Mouse (Mus musculus) hindbrain, postnatal 0 days (tissue): ENCODE results near the gene Slc25a10. TPM values are rescaled to one million over a fixed set of nuclear protein-coding genes. Genes with fewer than 3 reads are reported as not detected.

Source experiments
- ATAC-seq: fragments of 200-750 bp; cut with Nextera tagmentation; 2 replicates; pipeline ENCODE4 v1.8.0; 2017; ENCODE audit warnings: mild to moderate bottlenecking, moderate TSS enrichment, moderate library complexity
- DNase-seq: peaks from one replicate; pipeline ENCODE4 v3.0.0-alpha.2; 2015; ENCODE audit warnings: low spot score
- H3K27ac ChIP-seq: fragments of 300-500 bp; sonication (generic); 2 replicates; pipeline ENCODE4 v1.5.1; 2014; ENCODE audit warnings: mild to moderate bottlenecking
- H3K27me3 ChIP-seq: fragments of 300-500 bp; sonication (generic); 2 replicates; pipeline ENCODE4 v1.6.1; 2014; ENCODE audit warnings: low read length, mixed read lengths; ENCODE audit not compliant: insufficient read depth
- H3K36me3 ChIP-seq: fragments of 300-500 bp; sonication (generic); 2 replicates; pipeline ENCODE4 v1.6.1; 2014; ENCODE audit warnings: low read length, mixed read lengths; ENCODE audit not compliant: insufficient read depth
- H3K4me1 ChIP-seq: fragments of 300-500 bp; sonication (generic); 2 replicates; pipeline ENCODE4 v1.6.1; 2014; ENCODE audit warnings: antibody characterized with exemption, low read length, mixed read lengths; ENCODE audit not compliant: insufficient read depth
- H3K4me2 ChIP-seq: fragments of 300-500 bp; sonication (generic); 2 replicates; pipeline ENCODE4 v1.6.1; 2014; ENCODE audit warnings: low read depth, mild to moderate bottlenecking, low read length, moderate library complexity, mixed read lengths
- H3K4me3 ChIP-seq: fragments of 300-500 bp; sonication (generic); 2 replicates; pipeline ENCODE4 v1.5.1; 2014; ENCODE audit warnings: low read length
- H3K9ac ChIP-seq: fragments of 300-500 bp; sonication (generic); replicated peaks from 2 replicates; pipeline ENCODE4 v1.6.1; 2014; ENCODE audit warnings: mild to moderate bottlenecking, low read length, moderate library complexity, mixed read lengths
- H3K9me3 ChIP-seq: fragments of 300-500 bp; sonication (generic); 2 replicates; pipeline ENCODE4 v1.6.1; 2016; ENCODE audit warnings: low read length, mixed read lengths
- CTCF ChIP-seq: IDR thresholded peaks from 2 replicates; pipeline ENCODE4 v1.5.1; 2016; ENCODE audit warnings: antibody characterized with exemption, control low read depth, low read depth
- WGBS: fragments of 180-500 bp; shearing (Covaris S2); extraction: QIAGEN DNeasy Blood & Tissue Kit; methylation state at CpG from one replicate; pipeline ENCODE4 v1.1.7; 2014; 5-methylcytosine and 5-hydroxymethylcytosine counted together
- polyA plus RNA-seq: library from polyadenylated mRNA; unstranded; fragments of >200 nt; fragmentation: Nextera tagmentation; extraction: Ambion mirVana; gene quantifications from 2 replicates; pipeline ENCODE4 v1.2.1, GENCODE M21; 2015
- total RNA-seq: library from RNA; depleted of rRNA; stranded (reverse); fragments of >200 nt; gene quantifications from 2 replicates; pipeline ENCODE4 v1.2.3, GENCODE M21; 2014

Slc25a10 gene
- total and polyA plus RNA-seq, 2 experiments from 2014 or later, result 28.8 to 52.5 TPM

DNA sequence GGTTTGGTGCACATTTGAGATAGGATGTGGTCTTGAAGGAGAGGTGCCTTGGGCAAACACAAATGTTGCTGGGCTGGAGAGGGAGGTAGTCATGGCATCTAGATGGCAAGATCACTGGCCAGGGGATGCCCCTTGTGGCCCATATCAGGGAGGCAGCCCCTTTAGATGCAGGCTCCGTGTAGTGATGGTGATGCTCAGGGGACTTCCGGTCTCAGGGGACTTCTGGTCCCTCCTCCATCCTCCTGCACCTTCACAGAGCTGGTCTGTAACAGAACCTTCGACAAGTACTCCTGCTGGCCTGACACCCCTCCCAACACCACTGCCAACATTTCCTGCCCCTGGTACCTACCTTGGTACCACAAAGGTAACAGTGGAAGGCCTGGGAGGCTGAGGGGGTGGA is 44.2 kb downstream of the Slc25a10 start:
- Histone ChIP-seq H3K9ac (no peak overlapping the region), H3K36me3 (no peaks in the 10 kb centered on the region), H3K27me3 (peaks cover 23% of the 10 kb centered on the region), H3K27ac (no peak overlapping the region), H3K4me3 (no peak overlapping the region), H3K4me2 (no peak overlapping the region), H3K9me3 (no peaks in the 10 kb centered on the region), H3K4me1 (peaks cover 29% of the 10 kb centered on the region)
- TF ChIP-seq CTCF, result no peak
- WGBS, result 73% methylated on average over 3 of the region's 3 CpGs
- DNase-seq (no peak), ATAC-seq (no peak)

DNA sequence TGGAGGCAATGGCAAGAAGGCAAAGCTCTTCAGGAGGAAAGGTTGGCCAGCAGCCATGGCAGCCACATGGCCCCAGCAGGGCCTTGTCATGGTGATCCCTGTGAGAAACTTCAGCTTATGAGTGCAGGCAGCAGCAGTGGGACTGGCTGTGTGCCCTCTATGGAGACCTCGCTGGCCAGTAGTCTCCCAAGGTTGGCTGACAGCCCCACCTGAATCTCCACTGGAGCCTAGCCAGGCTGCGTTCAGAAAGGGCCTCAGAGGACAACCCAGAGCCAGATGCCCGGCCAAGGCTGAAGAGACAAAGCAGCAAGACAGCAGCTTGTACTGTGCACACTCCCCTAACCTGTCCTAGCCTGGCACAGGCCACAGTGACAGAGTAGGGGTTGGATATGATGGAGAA is 46.8 kb downstream of the Slc25a10 start:
- no peak overlapping the region for H3K9ac ChIP-seq
- no peak for TF ChIP-seq CTCF
- H3K9me3 ChIP-seq, result no peaks in the 10 kb centered on the region
- H3K27ac ChIP-seq, result peak overlapping the region; percentile 76
- H3K27me3 ChIP-seq, result 0 out of 2 replicates have a peak, but pooled peaks cover under 1% of the 10 kb centered on the region
- no peak overlapping the region for H3K4me2 ChIP-seq
- DNase-seq (peak; percentile 82), ATAC-seq (peak; percentile 62)
- H3K4me3 ChIP-seq, result no peak overlapping the region
- H3K36me3 ChIP-seq, result peaks cover 13% of the 10 kb centered on the region; the same call in 1 of the 2 replicates
- peaks cover 22% of the 10 kb centered on the region for H3K4me1 ChIP-seq
- WGBS, result 36% methylated on average over 3 of the region's 3 CpGs

DNA sequence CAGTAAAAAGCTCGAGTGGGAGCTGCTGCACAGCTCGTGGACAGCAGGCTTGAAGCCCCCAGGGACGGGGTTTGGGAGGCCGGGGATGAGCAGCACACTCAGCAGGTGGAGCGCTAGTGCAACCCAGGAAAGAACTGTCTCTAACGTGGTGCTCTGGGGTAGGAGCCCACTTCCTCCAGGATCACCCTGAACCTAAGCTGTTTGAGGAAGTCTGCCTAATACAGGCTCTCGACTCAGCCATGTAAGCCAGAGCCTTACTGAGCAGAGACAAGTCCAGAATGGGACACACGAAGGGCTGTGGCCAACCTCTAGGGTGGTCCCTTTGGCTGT is 47.3 kb downstream of the Slc25a10 start:
- Histone ChIP-seq H3K4me3 (no peak overlapping the region), H3K9me3 (no peaks in the 10 kb centered on the region), H3K27ac (peak overlapping the region; percentile 76), H3K4me1 (peaks cover 22% of the 10 kb centered on the region), H3K9ac (no peak overlapping the region), H3K36me3 (peaks cover 17% of the 10 kb centered on the region), H3K27me3 (no peaks in the 10 kb centered on the region), H3K4me2 (no peak overlapping the region)
- TF ChIP-seq CTCF, result no peak
- ATAC-seq (peak; percentile 12; the same call in 1 of the 2 replicates), DNase-seq (no peak)
- WGBS, result 33% methylated on average over 8 of the region's 8 CpGs

DNA sequence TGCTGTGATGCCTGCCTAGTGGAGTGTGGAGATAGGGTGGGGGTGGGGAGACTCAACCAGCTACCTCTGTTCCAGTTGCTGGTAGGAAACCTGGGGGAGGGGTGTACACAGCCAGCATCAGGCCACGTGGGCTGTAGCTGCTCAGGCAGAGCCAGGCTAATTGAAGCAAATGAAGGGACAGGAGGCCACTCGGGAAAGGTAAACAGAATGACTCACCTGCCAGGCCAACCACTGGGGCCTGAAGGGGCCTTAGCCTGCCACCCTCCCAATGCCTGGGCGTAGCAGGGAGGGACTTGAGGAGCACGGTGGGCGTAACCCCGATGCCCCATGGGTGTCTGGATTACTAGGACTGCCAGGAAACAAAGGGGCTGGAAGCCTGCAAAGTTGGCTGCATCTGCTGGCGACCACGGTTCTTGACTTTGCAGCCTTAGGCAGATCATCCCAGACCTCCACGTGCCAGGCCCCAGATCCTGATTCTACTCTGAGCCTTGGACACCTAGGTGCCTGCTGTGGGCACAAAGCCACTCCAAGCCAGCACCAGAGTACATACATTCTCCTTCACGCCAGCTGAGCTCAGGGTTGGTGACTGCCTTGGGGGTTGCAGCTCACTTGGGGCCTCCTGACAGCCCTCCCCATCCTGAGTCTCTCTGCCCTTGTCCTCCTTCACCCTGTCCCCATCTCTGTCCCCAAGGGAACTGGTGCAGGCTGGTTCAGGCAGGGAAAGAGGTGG is 47.8 kb downstream of the Slc25a10 start:
- H3K27ac ChIP-seq, result peak overlapping the region; percentile 76
- ATAC-seq (peak; percentile 77), DNase-seq (peak; percentile 65)
- no peak overlapping the region for H3K4me3 ChIP-seq
- no peak overlapping the region for H3K4me2 ChIP-seq
- no peaks in the 10 kb centered on the region for H3K27me3 ChIP-seq
- TF ChIP-seq CTCF, result no peak
- H3K9me3 ChIP-seq, result no peaks in the 10 kb centered on the region
- peaks cover 22% of the 10 kb centered on the region for H3K4me1 ChIP-seq
- 11% methylated on average over 10 of the region's 10 CpGs for WGBS
- H3K9ac ChIP-seq, result peak overlapping the region; percentile 21; the same call in 1 of the 2 replicates
- H3K36me3 ChIP-seq, result peaks cover 22% of the 10 kb centered on the region

DNA sequence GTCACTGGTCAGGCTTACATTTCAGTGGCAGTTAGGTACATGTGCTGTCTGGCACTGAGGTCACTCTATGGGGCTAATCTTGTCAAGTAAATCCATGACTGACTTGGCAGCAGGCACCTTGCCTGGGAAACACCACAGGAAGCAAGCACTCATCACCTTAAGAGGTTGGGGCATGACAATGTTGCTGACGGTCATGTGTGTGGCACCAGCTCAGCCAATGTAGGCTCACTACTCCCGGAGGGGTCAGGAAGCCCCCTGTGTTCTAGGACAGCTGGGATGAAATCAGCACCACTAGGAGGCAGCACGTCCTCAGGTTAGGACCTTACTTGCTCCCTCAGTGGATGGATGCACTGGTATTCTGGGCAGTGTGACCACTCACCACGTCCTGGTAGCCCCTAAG is 50.3 kb downstream of the Slc25a10 start:
- Histone ChIP-seq H3K9me3 (no peaks in the 10 kb centered on the region), H3K4me1 (peaks cover 22% of the 10 kb centered on the region), H3K27ac (no peak overlapping the region), H3K9ac (no peak overlapping the region), H3K4me3 (no peak overlapping the region), H3K36me3 (peaks cover 25% of the 10 kb centered on the region), H3K4me2 (no peak overlapping the region), H3K27me3 (no peaks in the 10 kb centered on the region)
- ATAC-seq, result no peak
- DNase-seq, result peak; percentile 37
- peak; percentile 65 for TF ChIP-seq CTCF
- 34% methylated on average over 4 of the region's 4 CpGs for WGBS

DNA sequence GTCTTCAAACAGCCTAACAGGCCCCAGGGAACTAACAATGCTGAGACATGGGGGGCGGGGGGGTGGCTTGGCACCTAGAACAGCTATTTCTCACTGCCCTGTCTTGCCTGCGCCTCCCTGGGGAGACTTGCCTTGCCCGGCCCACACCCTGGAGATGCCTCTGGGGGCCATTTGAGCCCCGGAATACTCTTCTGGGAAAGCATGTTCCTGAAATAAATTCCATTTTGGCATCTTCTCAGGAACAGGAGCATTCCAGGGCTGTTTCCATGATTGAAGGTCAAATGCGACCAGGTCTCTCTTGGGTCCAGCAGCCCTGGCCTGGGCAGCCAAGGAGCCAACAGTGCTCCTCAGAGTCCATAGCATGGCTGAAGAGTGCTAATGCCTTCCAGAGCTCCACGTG is 50.7 kb downstream of the Slc25a10 start:
- ATAC-seq, result no peak
- peaks cover 22% of the 10 kb centered on the region for H3K4me1 ChIP-seq
- H3K27me3 ChIP-seq, result no peaks in the 10 kb centered on the region
- TF ChIP-seq CTCF, result no peak
- no peak overlapping the region for H3K4me2 ChIP-seq
- no peak overlapping the region for H3K27ac ChIP-seq
- DNase-seq, result no peak
- no peak overlapping the region for H3K4me3 ChIP-seq
- H3K9me3 ChIP-seq, result no peaks in the 10 kb centered on the region
- no peak overlapping the region for H3K9ac ChIP-seq
- H3K36me3 ChIP-seq, result peaks cover 25% of the 10 kb centered on the region
- 85% methylated on average over 6 of the region's 6 CpGs for WGBS

DNA sequence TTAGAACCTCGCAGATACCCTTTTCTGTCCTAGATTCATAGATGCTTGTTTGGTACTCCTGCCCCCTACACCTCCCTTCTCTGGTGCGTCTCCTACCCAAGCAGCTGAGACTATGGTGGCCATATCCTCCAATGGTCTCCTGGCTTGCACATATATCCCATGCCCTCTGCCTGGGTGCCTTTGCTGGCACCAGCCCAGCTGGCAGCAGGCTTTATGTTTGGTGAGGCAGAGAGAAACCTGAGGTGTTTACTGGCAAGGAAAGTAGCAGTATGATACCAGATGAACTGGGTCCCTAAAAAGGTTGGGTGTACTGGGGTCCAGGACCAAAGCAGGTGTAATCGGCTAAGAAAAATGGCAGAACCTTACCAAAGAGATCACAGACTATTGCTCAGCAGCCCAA is 54.3 kb downstream of the Slc25a10 start:
- no peak for ATAC-seq
- no peak for DNase-seq
- no peak overlapping the region for H3K4me3 ChIP-seq
- H3K4me2 ChIP-seq, result no peak overlapping the region
- H3K4me1 ChIP-seq, result peaks cover 16% of the 10 kb centered on the region
- no peak for TF ChIP-seq CTCF
- no peak overlapping the region for H3K9ac ChIP-seq
- H3K9me3 ChIP-seq, result no peaks in the 10 kb centered on the region
- H3K36me3 ChIP-seq, result peaks cover 25% of the 10 kb centered on the region
- no peak overlapping the region for H3K27ac ChIP-seq
- 92% methylated on average over 3 of the region's 3 CpGs for WGBS
- H3K27me3 ChIP-seq, result no peaks in the 10 kb centered on the region
